Mouse (Mus musculus): ENCODE data around the gene Nod2. TPM values are rescaled to one million over a fixed set of nuclear protein-coding genes. Genes with fewer than 3 reads are reported as not detected.
A peak's percentile ranks its signal among the peaks of the same experiment; 100 is the strongest.

Nod2 gene
- 0.10 and 0.18 TPM in 2 replicates for polyA plus RNA-seq (2016; fragmentation: Nextera tagmentation; extraction: Ambion mirVana)

- peak; percentile 79 for DNase-seq (ENCODE audit: low spot score)
- H3K4me3 ChIP-seq = peak within 1 kb of the TSS; percentile 49
- WGBS = 8% methylated on average over 33 of the region's 33 CpGs
- 0 out of 2 replicates have a peak within 1 kb of the TSS, but pooled peaks have one; percentile 21 for H3K27ac ChIP-seq
- peaks cover 31% of the 10 kb centered on the region for H3K4me1 ChIP-seq
- H3K36me3 ChIP-seq = no peaks in the 10 kb centered on the region
- H3K27me3 ChIP-seq (ENCODE audit: low read depth, poor library complexity, severe bottlenecking) = peaks cover 42% of the 10 kb centered on the region
- no peaks in the 10 kb centered on the region for H3K9me3 ChIP-seq (replicated peaks)
Observed at GRCm38 (mm10) chr8:88646837-88647778, at the start of gene Nod2. Nod2 (plus strand) TSS chr8:88647315.

- H3K4me1 ChIP-seq = peaks cover 22% of the 10 kb centered on the region
- DNase-seq (ENCODE audit: low spot score) = no peak
- H3K27me3 ChIP-seq (ENCODE audit: low read depth, poor library complexity, severe bottlenecking) = no peaks in the 10 kb centered on the region
- WGBS = 71% methylated on average over 5 of the region's 5 CpGs
- H3K36me3 ChIP-seq = peaks cover 5% of the 10 kb centered on the region; the same call in 1 of the 2 replicates
- H3K9me3 ChIP-seq (replicated peaks) = no peaks in the 10 kb centered on the region
- H3K4me3 ChIP-seq = no peak overlapping the region
- peak overlapping the region; percentile 46; the same call in 1 of the 2 replicates for H3K27ac ChIP-seq
Observed at GRCm38 (mm10) chr8:88598578-88598977, 48.5 kb upstream of the Nod2 start.

GRCm38 (mm10) chr8:88599491-88599890, 47.6 kb upstream of the Nod2 start:
- Histone ChIP-seq H3K9me3 (replicated peaks) (no peaks in the 10 kb centered on the region), H3K27me3 (ENCODE audit: low read depth, poor library complexity, severe bottlenecking) (no peaks in the 10 kb centered on the region), H3K27ac (0 out of 2 replicates have a peak overlapping the region, but pooled peaks have one; percentile 46), H3K36me3 (no peaks in the 10 kb centered on the region), H3K4me3 (no peak overlapping the region), H3K4me1 (peaks cover 32% of the 10 kb centered on the region)
- no peak for DNase-seq (ENCODE audit: low spot score)
- WGBS = 81% methylated on average over 7 of the region's 7 CpGs

GRCm38 (mm10) chr8:88603446-88603989, 43.6 kb upstream of the Nod2 start:
- WGBS = 4% methylated on average over 10 of the region's 10 CpGs

GRCm38 (mm10) chr8:88604065-88605038, 42.8 kb upstream of the Nod2 start:
- no peaks in the 10 kb centered on the region for H3K9me3 ChIP-seq (replicated peaks)
- H3K36me3 ChIP-seq = no peaks in the 10 kb centered on the region
- peak; percentile 93 for DNase-seq (ENCODE audit: low spot score)
- WGBS = 7% methylated on average over 20 of the region's 20 CpGs
- H3K27ac ChIP-seq = peak overlapping the region; percentile 77
- H3K4me3 ChIP-seq = peak overlapping the region; percentile 38
- peaks cover 50% of the 10 kb centered on the region for H3K4me1 ChIP-seq
- H3K27me3 ChIP-seq (ENCODE audit: low read depth, poor library complexity, severe bottlenecking) = no peaks in the 10 kb centered on the region

More at GRCm38 (mm10) chr8:88603446-88603989, 43.6 kb upstream of the Nod2 start:
- H3K9me3 ChIP-seq (replicated peaks) = no peaks in the 10 kb centered on the region
- no peaks in the 10 kb centered on the region for H3K27me3 ChIP-seq (ENCODE audit: low read depth, poor library complexity, severe bottlenecking)
- no peaks in the 10 kb centered on the region for H3K36me3 ChIP-seq
- H3K4me1 ChIP-seq = peaks cover 50% of the 10 kb centered on the region
- H3K4me3 ChIP-seq = peak overlapping the region; percentile 38
- peak overlapping the region; percentile 77 for H3K27ac ChIP-seq
- DNase-seq (ENCODE audit: low spot score) = peak; percentile 41

GRCm38 (mm10) chr8:88605361-88606040, 41.6 kb upstream of the Nod2 start:
- Histone ChIP-seq H3K4me1 (peaks cover 45% of the 10 kb centered on the region), H3K27ac (peak overlapping the region; percentile 77)
- 45% methylated on average over 13 of the region's 13 CpGs for WGBS

GRCm38 (mm10) chr8:88609036-88609435, 38.1 kb upstream of the Nod2 start:
- peak overlapping the region; percentile 37; the same call in 1 of the 2 replicates for H3K27ac ChIP-seq
- H3K27me3 ChIP-seq (ENCODE audit: low read depth, poor library complexity, severe bottlenecking) = no peaks in the 10 kb centered on the region
- whole genome bisulfite sequencing = 81% methylated on average over 8 of the region's 8 CpGs
- H3K4me1 ChIP-seq = peaks cover 43% of the 10 kb centered on the region
- no peaks in the 10 kb centered on the region for H3K9me3 ChIP-seq (replicated peaks)
- H3K36me3 ChIP-seq = no peaks in the 10 kb centered on the region
- no peak overlapping the region for H3K4me3 ChIP-seq
- DNase-seq (ENCODE audit: low spot score) = no peak

More at GRCm38 (mm10) chr8:88605361-88606040, 41.6 kb upstream of the Nod2 start:
- peak; percentile 35 for DNase-seq (ENCODE audit: low spot score)
- no peaks in the 10 kb centered on the region for H3K36me3 ChIP-seq
- no peaks in the 10 kb centered on the region for H3K9me3 ChIP-seq (replicated peaks)
- H3K27me3 ChIP-seq (ENCODE audit: low read depth, poor library complexity, severe bottlenecking) = no peaks in the 10 kb centered on the region
- H3K4me3 ChIP-seq = no peak overlapping the region

GRCm38 (mm10) chr8:88610271-88610670, 36.8 kb upstream of the Nod2 start:
- H3K27ac ChIP-seq = no peak overlapping the region

GRCm38 (mm10) chr8:88614981-88615380, 32.1 kb upstream of the Nod2 start:
- Histone ChIP-seq H3K36me3 (no peaks in the 10 kb centered on the region), H3K27ac (no peak overlapping the region), H3K9me3 (replicated peaks) (no peaks in the 10 kb centered on the region), H3K27me3 (ENCODE audit: low read depth, poor library complexity, severe bottlenecking) (peaks cover 6% of the 10 kb centered on the region; the same call in 1 of the 2 replicates), H3K4me3 (no peak overlapping the region), H3K4me1 (peaks cover 29% of the 10 kb centered on the region)
- DNase-seq (ENCODE audit: low spot score) = no peak
- 61% methylated on average over 5 of the region's 5 CpGs for WGBS

More at GRCm38 (mm10) chr8:88610271-88610670, 36.8 kb upstream of the Nod2 start:
- Histone ChIP-seq H3K4me3 (no peak overlapping the region), H3K27me3 (ENCODE audit: low read depth, poor library complexity, severe bottlenecking) (peaks cover 6% of the 10 kb centered on the region; the same call in 1 of the 2 replicates), H3K9me3 (replicated peaks) (no peaks in the 10 kb centered on the region), H3K4me1 (peaks cover 30% of the 10 kb centered on the region), H3K36me3 (no peaks in the 10 kb centered on the region)
- no peak for DNase-seq (ENCODE audit: low spot score)
- 63% methylated on average over 6 of the region's 6 CpGs for WGBS

- no peaks in the 10 kb centered on the region for H3K36me3 ChIP-seq
- peaks cover 33% of the 10 kb centered on the region; the same call in 1 of the 2 replicates for H3K27me3 ChIP-seq (ENCODE audit: low read depth, poor library complexity, severe bottlenecking)
- no peak overlapping the region for H3K27ac ChIP-seq
- DNase-seq (ENCODE audit: low spot score) = no peak
- 69% methylated on average over 5 of the region's 5 CpGs for WGBS
- H3K9me3 ChIP-seq (replicated peaks) = no peaks in the 10 kb centered on the region
- peaks cover 23% of the 10 kb centered on the region for H3K4me1 ChIP-seq
- H3K4me3 ChIP-seq = no peak overlapping the region
Observed at GRCm38 (mm10) chr8:88618612-88619011, 28.5 kb upstream of the Nod2 start.

- Histone ChIP-seq H3K9me3 (replicated peaks) (no peaks in the 10 kb centered on the region), H3K4me1 (peaks cover 23% of the 10 kb centered on the region), H3K27me3 (ENCODE audit: low read depth, poor library complexity, severe bottlenecking) (peaks cover 42% of the 10 kb centered on the region), H3K4me3 (no peak overlapping the region), H3K36me3 (no peaks in the 10 kb centered on the region), H3K27ac (no peak overlapping the region)
- no peak for DNase-seq (ENCODE audit: low spot score)
- whole genome bisulfite sequencing = 76% methylated on average over 3 of the region's 3 CpGs
Observed at GRCm38 (mm10) chr8:88619513-88619912, 27.6 kb upstream of the Nod2 start.

All from limb, embryonic 10.5 days (tissue).